Mouse (Mus musculus): ENCODE results near the gene Actr10.

- TF ChIP-seq POLR2A (IDR thresholded peaks at IDR 0.05; ENCODE audit: insufficient read depth, low read depth, low read length) (no peak), CTCF (IDR thresholded peaks at IDR 0.05; ENCODE audit: insufficient read depth, low read depth, low read length) (peak; percentile 85)
Observed at GRCm38 (mm10) chr12:70911029-70911428, 26.6 kb upstream of the Actr10 start.

Data from olfactory bulb, adult 2 months (tissue).